Mouse (Mus musculus) MEL (cell line): Measurements from ENCODE around the gene Tmie.

Experiments used
- CTCF ChIP-seq, 3 experiments: IDR thresholded peaks in 2 of 3; conservative IDR thresholded peaks in 1 of 3; 2 replicates each; pipeline ENCODE4 v1.5.1; 2011 to 2012; ENCODE audit warnings: low read length in 3 of 3, low read depth in 2 of 3, mild to moderate bottlenecking in 2 of 3, improper control_type of control experiment in 1 of 3, inconsistent platforms in 1 of 3, mixed read lengths in 1 of 3, moderate library complexity in 1 of 3; ENCODE audit not compliant: control insufficient read depth in 1 of 3, insufficient read depth in 1 of 3, poor library complexity in 1 of 3, severe bottlenecking in 1 of 3
- EP300 ChIP-seq, 2 experiments: IDR thresholded peaks; 2 replicates each; pipeline ENCODE4 v1.6.1; 2011; ENCODE audit warnings: improper control_type of control experiment in 2 of 2, low read length in 2 of 2, low read depth in 1 of 2, mild to moderate bottlenecking in 1 of 2
- KAT2A ChIP-seq: conservative IDR thresholded peaks from 2 replicates; pipeline ENCODE4 v1.6.1; 2012; ENCODE audit warnings: low read depth, low read length, improper control_type of control experiment, inconsistent platforms
- MAX ChIP-seq: IDR thresholded peaks from 2 replicates; pipeline ENCODE4 v1.6.1; 2011; ENCODE audit warnings: low read length, improper control_type of control experiment
- MYC ChIP-seq: IDR thresholded peaks from 2 replicates; pipeline ENCODE4 v1.6.1; 2011; ENCODE audit warnings: low read depth, mild to moderate bottlenecking, low read length, improper control_type of control experiment, moderate library complexity
- POLR2A ChIP-seq, 2 experiments: IDR thresholded peaks; 2 replicates each; pipeline ENCODE4 v1.6.1; 2011 to 2012; ENCODE audit warnings: low read length in 2 of 2, mild to moderate bottlenecking in 2 of 2, control low read depth in 1 of 2, improper control_type of control experiment in 1 of 2, low read depth in 1 of 2, moderate library complexity in 1 of 2; ENCODE audit not compliant: control insufficient read depth in 1 of 2, insufficient read depth in 1 of 2, poor library complexity in 1 of 2
- SIN3A ChIP-seq: IDR thresholded peaks from 2 replicates; pipeline ENCODE4 v1.6.1; 2012; ENCODE audit warnings: low read length, improper control_type of control experiment, inconsistent platforms
- TBP ChIP-seq: IDR thresholded peaks from 2 replicates; pipeline ENCODE4 v1.8.0; 2011; ENCODE audit warnings: low read depth, low read length, improper control_type of control experiment
- TCF12 ChIP-seq: IDR thresholded peaks from 2 replicates; pipeline ENCODE4 v1.6.1; 2014; ENCODE audit warnings: low read depth, mild to moderate bottlenecking, inconsistent platforms, low read length, improper control_type of control experiment, moderate library complexity
- UBTF ChIP-seq: IDR thresholded peaks from 2 replicates; pipeline ENCODE4 v1.6.1; 2012; ENCODE audit warnings: low read depth, mild to moderate bottlenecking, inconsistent platforms, low read length, improper control_type of control experiment, moderate library complexity, borderline replicate concordance; ENCODE audit not compliant: insufficient read depth
- ZMIZ1 ChIP-seq: IDR thresholded peaks from 2 replicates; pipeline ENCODE4 v1.6.1; 2012; ENCODE audit warnings: low read depth, mild to moderate bottlenecking, inconsistent platforms, low read length, improper control_type of control experiment, moderate library complexity

DNA sequence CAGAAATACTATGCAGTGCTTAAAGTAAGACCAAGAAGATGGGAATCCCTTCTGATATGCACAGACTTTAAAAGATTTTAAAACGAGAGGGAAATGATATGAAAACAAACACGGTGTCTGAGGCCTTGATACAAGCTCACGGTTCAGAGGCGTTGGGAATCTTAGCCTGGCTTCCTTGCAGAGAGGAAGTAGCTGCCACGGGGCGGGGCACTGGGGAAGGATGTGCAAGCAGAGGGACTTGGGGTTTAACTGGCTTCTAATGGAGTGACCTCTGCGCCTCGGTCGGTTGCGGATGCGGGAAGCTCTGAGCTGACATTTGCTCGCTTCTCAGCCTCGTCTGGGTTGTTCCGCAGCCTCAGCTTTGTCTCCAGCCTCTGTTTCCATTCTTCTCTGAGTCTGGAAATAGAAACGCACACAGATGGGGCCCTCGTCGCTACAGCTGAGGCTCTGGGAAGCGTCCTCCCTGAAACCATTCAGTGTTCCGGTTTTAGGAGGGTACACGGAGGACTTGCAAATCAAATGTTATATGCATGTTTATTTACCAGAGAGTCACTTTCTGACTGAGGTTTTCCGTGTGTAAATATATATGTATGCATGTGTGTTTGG lies 34.8 kb upstream of the Tmie start:
- no peak for TF ChIP-seq KAT2A
- no peak for TF ChIP-seq CTCF (IDR thresholded peaks at IDR 0.05 in 2 of 3, conservative IDR thresholded peaks at IDR 0.05 in 1 of 3; ENCODE audit: control insufficient read depth in 1 of 3, insufficient read depth in 1 of 3, low read depth in 2 of 3, low read length in 3 of 3, poor library complexity in 1 of 3, severe bottlenecking in 1 of 3)
- TF ChIP-seq UBTF, result no peak
- TF ChIP-seq POLR2A (IDR thresholded peaks at IDR 0.05; ENCODE audit: control insufficient read depth in 1 of 2, insufficient read depth in 1 of 2, low read depth in 1 of 2, low read length in 2 of 2, poor library complexity in 1 of 2), result no peak
- no peak for TF ChIP-seq MYC
- TF ChIP-seq SIN3A, result no peak
- TF ChIP-seq TBP, result no peak
- no peak for TF ChIP-seq MAX
- no peak for TF ChIP-seq ZMIZ1
- TF ChIP-seq EP300 (IDR thresholded peaks at IDR 0.05; ENCODE audit: low read depth in 1 of 2, low read length in 2 of 2), result no peak
- TF ChIP-seq TCF12, result no peak
